8 mouse cellular contexts compared by ENCODE assay signal in genomic region chr15:96953938-96954238, GRCm38 (mm10).
A peak's percentile ranks its signal among the peaks of the same experiment; 100 is the strongest.
DNase-seq lines count a peak whose midpoint lies in the region; ATAC-seq lines count a peak whose summit lies in the region.

No protein-coding gene starts in this region.

- no peak for DNase-seq in kidney, adult 8-10 months
- DNase-seq in layer of hippocampus, adult 11-12 months (ENCODE audit: low spot score): no peak
- DNase-seq in gastrocnemius, postnatal 4 days (ENCODE audit: low spot score in 2 of 2): no peak
- no peak for DNase-seq in kidney, postnatal 14 days

- no peaks in the 10 kb centered on the region for H3K4me1 ChIP-seq in kidney, embryonic 14.5 days (ENCODE audit: control insufficient read depth, insufficient read depth, low read length)
- peaks cover 15% of the 10 kb centered on the region for H3K4me1 ChIP-seq in embryonic facial prominence, embryonic 13.5 days
- H3K4me1 ChIP-seq in intestine, embryonic 16.5 days (ENCODE audit: control insufficient read depth, insufficient read depth, low read length): no peaks in the 10 kb centered on the region
- no peaks in the 10 kb centered on the region for H3K4me1 ChIP-seq in neural tube, embryonic 12.5 days

- ATAC-seq in kidney, embryonic 14.5 days (ENCODE audit: low FRiP score, low TSS enrichment): no peak
- no peak for ATAC-seq in embryonic facial prominence, embryonic 13.5 days (ENCODE audit: insufficient number of reproducible peaks, insufficient read depth, low FRiP score, low TSS enrichment, low read depth)
- ATAC-seq in intestine, embryonic 16.5 days: no peak; the same call in 1 of the 2 replicates
- no peak for ATAC-seq in neural tube, embryonic 12.5 days (ENCODE audit: low FRiP score, low read depth)

- H3K4me2 ChIP-seq in kidney, embryonic 14.5 days (replicated peaks; ENCODE audit: low read depth, low read length): peak overlapping the region; percentile 29
- peak overlapping the region; percentile 56 for H3K4me2 ChIP-seq in embryonic facial prominence, embryonic 13.5 days
- H3K4me2 ChIP-seq in intestine, embryonic 16.5 days (ENCODE audit: low read depth, low read length): peak overlapping the region; percentile 65
- H3K4me2 ChIP-seq in neural tube, embryonic 12.5 days (replicated peaks): peak overlapping the region; percentile 53

- H3K9ac ChIP-seq in kidney, embryonic 14.5 days (ENCODE audit: low read depth, low read length): no peak overlapping the region
- peak overlapping the region; percentile 58 for H3K9ac ChIP-seq in embryonic facial prominence, embryonic 13.5 days
- H3K9ac ChIP-seq in intestine, embryonic 16.5 days (ENCODE audit: low read depth, low read length): peak overlapping the region; percentile 31; the same call in 1 of the 2 replicates
- H3K9ac ChIP-seq in neural tube, embryonic 12.5 days: peak overlapping the region; percentile 42

- H3K4me3 ChIP-seq in kidney, embryonic 14.5 days (ENCODE audit: low read length): peak overlapping the region; percentile 10; the same call in 1 of the 2 replicates
- peak overlapping the region; percentile 30 for H3K4me3 ChIP-seq in embryonic facial prominence, embryonic 13.5 days
- H3K4me3 ChIP-seq in intestine, embryonic 16.5 days (ENCODE audit: low read length): peak overlapping the region; percentile 41
- peak overlapping the region; percentile 19 for H3K4me3 ChIP-seq in neural tube, embryonic 12.5 days

- 54% methylated on average over 16 of the region's 16 CpGs for WGBS in kidney, embryonic 14.5 days
- WGBS in embryonic facial prominence, embryonic 13.5 days: 54% methylated on average over 16 of the region's 16 CpGs
- WGBS in intestine, embryonic 16.5 days: 31% methylated on average over 16 of the region's 16 CpGs
- 59% methylated on average over 16 of the region's 16 CpGs for WGBS in neural tube, embryonic 12.5 days

- no peaks in the 10 kb centered on the region for H3K9me3 ChIP-seq in kidney, embryonic 14.5 days (ENCODE audit: control insufficient read depth, low read length)
- no peaks in the 10 kb centered on the region for H3K9me3 ChIP-seq in embryonic facial prominence, embryonic 13.5 days
- no peaks in the 10 kb centered on the region for H3K9me3 ChIP-seq in intestine, embryonic 16.5 days (ENCODE audit: control insufficient read depth, low read length)
- H3K9me3 ChIP-seq in neural tube, embryonic 12.5 days: no peaks in the 10 kb centered on the region

- no peaks in the 10 kb centered on the region for H3K36me3 ChIP-seq in kidney, embryonic 14.5 days (ENCODE audit: control insufficient read depth, insufficient read depth, low read length)
- no peaks in the 10 kb centered on the region for H3K36me3 ChIP-seq in embryonic facial prominence, embryonic 13.5 days
- no peaks in the 10 kb centered on the region for H3K36me3 ChIP-seq in intestine, embryonic 16.5 days (ENCODE audit: control insufficient read depth, insufficient read depth, low read length)
- H3K36me3 ChIP-seq in neural tube, embryonic 12.5 days: no peaks in the 10 kb centered on the region

- no peaks in the 10 kb centered on the region for H3K27me3 ChIP-seq in kidney, embryonic 14.5 days (ENCODE audit: control insufficient read depth, insufficient read depth, low read length)
- no peaks in the 10 kb centered on the region for H3K27me3 ChIP-seq in embryonic facial prominence, embryonic 13.5 days
- no peaks in the 10 kb centered on the region for H3K27me3 ChIP-seq in intestine, embryonic 16.5 days (replicated peaks; ENCODE audit: control insufficient read depth, insufficient read depth, low read length)
- no peaks in the 10 kb centered on the region for H3K27me3 ChIP-seq in neural tube, embryonic 12.5 days (replicated peaks)

- H3K27ac ChIP-seq in kidney, embryonic 14.5 days (ENCODE audit: low read depth, low read length): no peak overlapping the region
- H3K27ac ChIP-seq in embryonic facial prominence, embryonic 13.5 days: no peak overlapping the region
- H3K27ac ChIP-seq in intestine, embryonic 16.5 days (ENCODE audit: low read length): no peak overlapping the region
- no peak overlapping the region for H3K27ac ChIP-seq in neural tube, embryonic 12.5 days
